Mouse (Mus musculus) urinary bladder, postnatal 0 days (tissue): ENCODE data around the gene Uvrag. TPM values are rescaled to one million over a fixed set of nuclear protein-coding genes. Genes with fewer than 3 reads are reported as not detected.

Experiments used
- polyA plus RNA-seq: library from polyadenylated mRNA; unstranded; fragments of >200 nt; fragmentation: Nextera tagmentation; extraction: Ambion mirVana; gene quantifications from 2 replicates; pipeline ENCODE4 v1.2.1, GENCODE M21; 2015

The Uvrag gene
- polyA plus RNA-seq: 14.7 and 17.3 TPM in 2 replicates

GRCm38 (mm10) chr7:99140984-99141918, at the start of gene Uvrag:
Gene Uvrag (minus strand): TSS chr7:99141141.

DNA sequence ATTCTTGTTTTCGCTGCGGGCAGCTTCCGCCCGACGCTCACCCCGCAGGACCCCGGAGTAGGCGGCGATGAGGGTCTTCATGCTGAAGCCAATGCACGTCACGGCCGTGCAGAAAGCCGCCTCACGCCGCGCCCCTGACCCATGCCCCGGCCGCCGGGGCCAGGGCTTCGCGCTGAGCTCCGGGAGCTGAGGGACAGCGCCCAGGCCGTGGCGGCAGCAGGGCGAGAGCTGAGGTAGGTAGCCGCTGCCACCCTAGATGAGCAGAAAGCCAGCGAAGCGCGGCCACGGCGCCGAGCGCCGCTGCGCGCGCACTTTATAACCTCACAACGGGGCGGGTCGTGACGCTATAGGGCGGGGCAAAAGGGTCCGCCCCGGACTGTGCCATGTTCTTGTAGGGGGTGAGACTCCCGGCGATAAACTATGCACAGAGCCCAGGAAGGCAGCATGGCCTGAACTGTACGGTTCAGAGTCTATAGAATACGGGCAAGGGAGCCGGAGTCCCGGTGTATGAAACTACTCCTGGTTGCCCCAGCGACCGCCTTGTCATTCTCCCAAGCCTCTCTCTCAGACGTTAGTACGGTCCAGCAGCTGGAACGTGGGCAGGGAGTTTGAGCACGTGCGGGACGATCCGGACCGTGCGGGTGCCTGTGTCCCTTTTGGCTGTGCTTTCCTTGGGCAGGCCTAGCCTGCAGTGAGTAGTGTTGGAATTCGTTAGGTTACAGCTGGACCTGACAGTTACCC, 41.7 kb upstream of the Uvrag start, which contains the start of gene Dgat2:
Gene Dgat2, minus strand, starts transcription at position 288 of the 741 bp plus-strand sequence.

Other genes with a start within 250 kb of the Uvrag start
- gene Dgat2, start 41.6 kb upstream of the Uvrag start, polyA plus RNA-seq: 44.2 and 44.8 TPM in 2 replicates
- 2.8 and 3.0 TPM in 2 replicates for gene Mogat2, start 97.5 kb upstream of the Uvrag start, polyA plus RNA-seq
- gene Map6, start 126.3 kb upstream of the Uvrag start, polyA plus RNA-seq: 10.7 and 17.0 TPM in 2 replicates
- 1,320 and 1,591 TPM in 2 replicates for gene Serpinh1, start 212.1 kb upstream of the Uvrag start, polyA plus RNA-seq
- gene Gdpd5, start 240.3 kb upstream of the Uvrag start, polyA plus RNA-seq: 6.1 and 7.2 TPM in 2 replicates